Mouse (Mus musculus): ENCODE results near the gene Zfp526. TPM values are rescaled to one million over a fixed set of nuclear protein-coding genes. Genes with fewer than 3 reads are reported as not detected.
A peak's percentile ranks its signal among the peaks of the same experiment; 100 is the strongest.

Zfp526 gene
- polyA plus RNA-seq, 1 experiment from 2014 or later = 3.1 TPM

GRCm38 (mm10) chr7:25230690-25231285 is 9.6 kb downstream of the Zfp526 start:
- peaks cover 3% of the 10 kb centered on the region; the same call in 1 of the 2 replicates for H3K4me1 ChIP-seq
- no peak for ATAC-seq (ENCODE audit: insufficient read depth, low FRiP score, low read depth)
- no peak overlapping the region for H3K4me2 ChIP-seq
- no peak overlapping the region for H3K9ac ChIP-seq
- 85% methylated on average over 9 of the region's 9 CpGs for WGBS
- H3K36me3 ChIP-seq = peaks cover 76% of the 10 kb centered on the region
- no peak overlapping the region for H3K4me3 ChIP-seq (replicated peaks)
- no peaks in the 10 kb centered on the region for H3K27me3 ChIP-seq (replicated peaks)
- H3K9me3 ChIP-seq = no peaks in the 10 kb centered on the region
- no peak overlapping the region for H3K27ac ChIP-seq

DNA sequence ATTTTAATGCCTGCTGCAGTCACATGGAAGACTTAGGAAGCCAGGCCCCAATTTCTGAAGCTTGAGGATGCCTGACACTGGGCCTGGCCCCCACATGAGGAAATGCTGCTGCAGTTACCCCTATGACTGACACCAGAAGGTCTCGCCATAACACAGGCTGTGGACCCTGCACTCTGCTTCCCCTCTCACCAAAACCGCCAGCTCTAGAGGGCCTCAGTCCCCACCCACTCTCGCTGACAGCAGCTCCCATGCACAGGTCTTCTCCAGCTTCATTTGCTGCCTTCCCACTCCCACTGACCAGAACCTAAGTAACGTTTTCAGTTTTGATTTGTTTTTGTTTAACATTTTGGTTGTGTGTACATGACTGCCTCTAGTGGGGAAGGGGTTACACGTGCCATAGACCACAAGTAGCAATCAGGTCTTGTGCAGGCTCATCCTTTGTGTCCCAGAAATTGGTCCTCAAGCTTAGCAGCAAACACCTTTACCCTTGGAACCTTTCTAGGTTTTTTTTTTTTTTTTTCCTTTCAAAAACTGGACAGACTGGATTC is 10.9 kb downstream of the Zfp526 start:
- 54% methylated on average over 5 of the region's 5 CpGs for WGBS

GRCm38 (mm10) chr7:25233061-25233460 is 11.8 kb downstream of the Zfp526 start:
- peaks cover 59% of the 10 kb centered on the region for H3K36me3 ChIP-seq
- WGBS = 73% methylated on average over 2 of the region's 2 CpGs
- no peak for ATAC-seq (ENCODE audit: insufficient read depth, low FRiP score, low read depth)

More for the DNA sequence above, 10.9 kb downstream of the Zfp526 start:
- no peaks in the 10 kb centered on the region for H3K27me3 ChIP-seq (replicated peaks)
- H3K4me1 ChIP-seq = peaks cover 11% of the 10 kb centered on the region
- H3K9me3 ChIP-seq = no peaks in the 10 kb centered on the region
- ATAC-seq (ENCODE audit: insufficient read depth, low FRiP score, low read depth) = no peak
- no peak overlapping the region for H3K27ac ChIP-seq
- no peak overlapping the region for H3K4me2 ChIP-seq
- H3K36me3 ChIP-seq = peaks cover 65% of the 10 kb centered on the region
- H3K4me3 ChIP-seq (replicated peaks) = no peak overlapping the region
- no peak overlapping the region for H3K9ac ChIP-seq

DNA sequence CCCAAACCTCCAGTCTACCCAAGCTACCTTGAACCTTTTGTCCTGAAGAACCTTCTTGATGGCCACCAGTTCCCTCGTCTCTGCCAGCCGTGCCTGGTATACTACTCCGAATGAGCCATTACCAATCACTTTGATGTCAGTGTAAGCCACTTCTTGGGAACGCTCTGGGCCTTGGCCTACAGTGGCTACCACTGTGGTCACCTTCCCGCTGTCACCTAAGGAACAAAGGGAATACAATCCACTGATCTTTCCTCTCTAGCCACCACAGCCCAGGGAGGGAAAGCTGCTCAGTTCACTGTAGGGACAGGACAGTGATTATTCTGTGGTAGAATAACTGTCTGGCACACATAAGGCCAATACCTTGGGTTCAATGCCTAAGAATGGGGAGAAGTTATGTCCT is 14.3 kb downstream of the Zfp526 start:
- no peak overlapping the region; the same call in 1 of the 2 replicates for H3K9ac ChIP-seq
- H3K4me1 ChIP-seq = peaks cover 17% of the 10 kb centered on the region
- H3K9me3 ChIP-seq = no peaks in the 10 kb centered on the region
- WGBS = 86% methylated on average over 5 of the region's 5 CpGs
- peak overlapping the region; percentile 98; the same call in 1 of the 2 replicates for H3K4me3 ChIP-seq (replicated peaks)
- H3K36me3 ChIP-seq = peaks cover 39% of the 10 kb centered on the region
- ATAC-seq (ENCODE audit: insufficient read depth, low FRiP score, low read depth) = no peak
- H3K27ac ChIP-seq = no peak overlapping the region
- H3K4me2 ChIP-seq = no peak overlapping the region
- no peaks in the 10 kb centered on the region for H3K27me3 ChIP-seq (replicated peaks)

More at GRCm38 (mm10) chr7:25233061-25233460, 11.8 kb downstream of the Zfp526 start:
- Histone ChIP-seq H3K4me1 (peaks cover 11% of the 10 kb centered on the region), H3K9me3 (no peaks in the 10 kb centered on the region), H3K9ac (no peak overlapping the region), H3K4me3 (replicated peaks) (no peak overlapping the region), H3K27me3 (replicated peaks) (no peaks in the 10 kb centered on the region), H3K27ac (no peak overlapping the region), H3K4me2 (no peak overlapping the region)

DNA sequence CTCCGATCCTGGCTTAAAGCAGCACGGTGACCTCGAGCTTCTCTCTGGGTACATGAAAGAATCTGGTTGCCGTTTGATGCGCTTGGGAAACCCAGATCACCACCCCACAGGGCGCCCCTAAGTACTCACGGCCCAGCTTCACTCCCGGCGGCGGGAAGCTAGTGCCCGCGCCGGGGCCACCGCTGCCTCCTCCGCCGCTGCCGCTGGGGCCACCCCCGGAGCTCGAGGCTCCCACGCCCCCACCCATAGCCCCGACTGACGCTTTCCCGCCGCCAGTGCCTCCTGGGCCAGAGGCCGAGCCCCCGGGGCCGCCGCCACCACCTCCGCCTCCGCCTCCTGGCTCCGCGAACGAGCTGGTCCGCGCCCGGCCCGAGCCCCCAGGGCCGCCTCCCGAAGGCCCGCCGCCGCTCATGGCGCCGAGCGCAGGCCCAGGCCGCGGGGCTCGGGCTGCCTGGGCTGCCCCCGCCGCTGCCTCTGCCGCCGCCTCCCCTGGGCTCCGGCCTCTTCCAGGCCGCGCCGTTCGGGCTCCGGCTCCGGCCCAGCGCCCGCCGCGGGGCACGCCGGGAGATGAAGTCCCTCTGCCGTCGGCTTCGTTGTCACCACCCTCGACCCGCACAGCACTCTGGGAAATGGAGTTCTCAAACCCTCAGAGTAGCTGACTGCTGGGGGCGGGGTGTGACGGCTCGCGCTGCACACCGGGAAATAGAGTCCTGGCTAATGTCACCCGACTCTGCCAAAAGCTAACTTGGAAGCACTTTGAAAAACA is 16.2 kb downstream of the Zfp526 start, which contains the start of gene Gsk3a:
Gene Gsk3a (minus strand): TSS at position 603 of the 766 bp plus-strand sequence.
- Histone ChIP-seq H3K36me3 (peaks cover 23% of the 10 kb centered on the region; the same call in 1 of the 2 replicates), H3K9me3 (no peaks in the 10 kb centered on the region), H3K4me2 (peak within 1 kb of the TSS; percentile 75), H3K27ac (peak within 1 kb of the TSS; percentile 86), H3K27me3 (replicated peaks) (no peaks in the 10 kb centered on the region), H3K4me1 (peaks cover 21% of the 10 kb centered on the region), H3K9ac (peak within 1 kb of the TSS; percentile 100), H3K4me3 (replicated peaks) (peak within 1 kb of the TSS; percentile 98)
- under 1% methylated on average over 76 of the region's 76 CpGs for WGBS
- peak; percentile 87 for ATAC-seq (ENCODE audit: insufficient read depth, low FRiP score, low read depth)

GRCm38 (mm10) chr7:25238015-25238706 is 16.9 kb downstream of the Zfp526 start:
- 0 out of 2 replicates have a peak overlapping the region, but pooled peaks have one; percentile 100 for H3K9ac ChIP-seq
- H3K36me3 ChIP-seq = peaks cover 20% of the 10 kb centered on the region; the same call in 1 of the 2 replicates
- peak; percentile 90 for ATAC-seq (ENCODE audit: insufficient read depth, low FRiP score, low read depth)
- H3K27ac ChIP-seq = peak overlapping the region; percentile 86
- H3K4me3 ChIP-seq (replicated peaks) = peak overlapping the region; percentile 98
- peaks cover 21% of the 10 kb centered on the region for H3K4me1 ChIP-seq
- WGBS = under 1% methylated on average over 23 of the region's 23 CpGs
- no peaks in the 10 kb centered on the region for H3K27me3 ChIP-seq (replicated peaks)
- peak overlapping the region; percentile 75 for H3K4me2 ChIP-seq
- no peaks in the 10 kb centered on the region for H3K9me3 ChIP-seq

GRCm38 (mm10) chr7:25238829-25239623 is 17.8 kb downstream of the Zfp526 start:
- peak; percentile 56 for ATAC-seq (ENCODE audit: insufficient read depth, low FRiP score, low read depth)
- peaks cover 21% of the 10 kb centered on the region for H3K4me1 ChIP-seq
- no peaks in the 10 kb centered on the region for H3K27me3 ChIP-seq (replicated peaks)
- 3% methylated on average over 30 of the region's 30 CpGs for WGBS
- H3K27ac ChIP-seq = peak overlapping the region; percentile 86
- H3K4me3 ChIP-seq (replicated peaks) = peak overlapping the region; percentile 98
- peak overlapping the region; percentile 75 for H3K4me2 ChIP-seq
- no peaks in the 10 kb centered on the region for H3K9me3 ChIP-seq
- H3K9ac ChIP-seq = no peak overlapping the region
- peaks cover 16% of the 10 kb centered on the region; the same call in 1 of the 2 replicates for H3K36me3 ChIP-seq

- 66% methylated on average over 7 of the region's 7 CpGs for WGBS
- no peaks in the 10 kb centered on the region for H3K9me3 ChIP-seq
- H3K4me1 ChIP-seq = peaks cover 31% of the 10 kb centered on the region
- ATAC-seq (ENCODE audit: insufficient read depth, low FRiP score, low read depth) = no peak
- no peak overlapping the region for H3K9ac ChIP-seq
- H3K36me3 ChIP-seq = peaks cover 18% of the 10 kb centered on the region
- no peak overlapping the region; the same call in 1 of the 2 replicates for H3K27ac ChIP-seq
- H3K4me3 ChIP-seq (replicated peaks) = no peak overlapping the region
- no peak overlapping the region for H3K4me2 ChIP-seq
- H3K27me3 ChIP-seq (replicated peaks) = no peaks in the 10 kb centered on the region
Observed at GRCm38 (mm10) chr7:25240631-25241030, 19.4 kb downstream of the Zfp526 start.

GRCm38 (mm10) chr7:25241062-25241461 is 19.8 kb downstream of the Zfp526 start:
- Histone ChIP-seq H3K9ac (no peak overlapping the region), H3K27me3 (replicated peaks) (no peaks in the 10 kb centered on the region), H3K36me3 (peaks cover 21% of the 10 kb centered on the region), H3K27ac (peak overlapping the region; percentile 14; the same call in 1 of the 2 replicates), H3K4me1 (peaks cover 31% of the 10 kb centered on the region), H3K4me2 (no peak overlapping the region), H3K9me3 (no peaks in the 10 kb centered on the region), H3K4me3 (replicated peaks) (no peak overlapping the region)
- WGBS = 32% methylated on average over 2 of the region's 2 CpGs
- no peak for ATAC-seq (ENCODE audit: insufficient read depth, low FRiP score, low read depth)

DNA sequence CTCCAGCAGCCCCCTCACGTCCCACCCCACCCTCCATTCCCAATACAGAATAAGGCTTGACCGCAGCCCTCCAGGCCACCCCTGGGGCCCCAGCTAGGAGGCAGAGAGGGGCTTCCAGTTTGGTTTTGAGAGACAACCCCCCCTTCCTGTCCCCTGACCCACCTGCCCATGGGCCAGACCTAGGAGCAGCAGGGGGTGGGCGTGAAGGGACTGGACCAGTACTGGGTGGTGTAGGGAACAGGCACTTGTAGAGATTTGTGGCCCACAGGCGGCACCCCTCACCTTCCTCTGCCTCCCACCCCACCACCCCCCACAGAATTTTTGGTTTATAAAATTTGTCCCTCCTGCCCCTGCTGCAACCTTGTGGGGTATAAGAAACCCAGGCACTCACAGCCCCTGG is 22.1 kb downstream of the Zfp526 start:
- no peak overlapping the region for H3K4me3 ChIP-seq (replicated peaks)
- no peaks in the 10 kb centered on the region for H3K27me3 ChIP-seq (replicated peaks)
- 87% methylated on average over 4 of the region's 4 CpGs for WGBS
- H3K9ac ChIP-seq = no peak overlapping the region
- ATAC-seq (ENCODE audit: insufficient read depth, low FRiP score, low read depth) = no peak
- no peaks in the 10 kb centered on the region for H3K9me3 ChIP-seq
- no peak overlapping the region for H3K27ac ChIP-seq
- H3K4me2 ChIP-seq = no peak overlapping the region
- peaks cover 48% of the 10 kb centered on the region for H3K4me1 ChIP-seq
- H3K36me3 ChIP-seq = peaks cover 21% of the 10 kb centered on the region
